Mouse (Mus musculus): ENCODE results near the gene Fchsd2.

GRCm38 (mm10) chr7:101318848-101319247 is 226.2 kb downstream of the Fchsd2 start:
- TF ChIP-seq POLR2A (IDR thresholded peaks at IDR 0.05; ENCODE audit: borderline replicate concordance, extremely low read depth, insufficient read depth, insufficient read length, poor library complexity, severe bottlenecking) (no peak), CTCF (IDR thresholded peaks at IDR 0.05; ENCODE audit: borderline replicate concordance, extremely low read depth, insufficient read depth, insufficient read length) (no peak)

All from brain, embryonic 14.5 days (tissue).